Mouse (Mus musculus): Measurements from ENCODE around the gene Dand5. TPM values are rescaled to one million over a fixed set of nuclear protein-coding genes. Genes with fewer than 3 reads are reported as not detected.
A peak's percentile ranks its signal among the peaks of the same experiment; 100 is the strongest.

Gene Dand5
- polyA plus RNA-seq, 1 experiment from 2014 or later = 7.1 TPM

GRCm38 (mm10) chr8:84784681-84785505 is 37.7 kb downstream of the Dand5 start:
- H3K4me2 ChIP-seq (replicated peaks) = 0 out of 2 replicates have a peak overlapping the region, but pooled peaks have one; percentile 19
- no peaks in the 10 kb centered on the region for H3K9me3 ChIP-seq (replicated peaks)
- WGBS = 2% methylated on average over 48 of the region's 48 CpGs
- no peaks in the 10 kb centered on the region for H3K36me3 ChIP-seq
- H3K9ac ChIP-seq = 0 out of 2 replicates have a peak overlapping the region, but pooled peaks have one; percentile 8
- H3K4me3 ChIP-seq = peak overlapping the region; percentile 15; the same call in 1 of the 2 replicates
- H3K4me1 ChIP-seq = peaks cover 39% of the 10 kb centered on the region
- no peak overlapping the region for H3K27ac ChIP-seq
- peaks cover 100% of the 10 kb centered on the region for H3K27me3 ChIP-seq
- no peak for ATAC-seq (ENCODE audit: low FRiP score)

- peaks cover 42% of the 10 kb centered on the region for H3K4me1 ChIP-seq
- H3K9me3 ChIP-seq (replicated peaks) = no peaks in the 10 kb centered on the region
- ATAC-seq (ENCODE audit: low FRiP score) = no peak
- 1% methylated on average over 33 of the region's 33 CpGs for WGBS
- peak overlapping the region; percentile 15 for H3K4me3 ChIP-seq
- H3K27ac ChIP-seq = no peak overlapping the region
- 0 out of 2 replicates have a peak overlapping the region, but pooled peaks have one; percentile 19 for H3K4me2 ChIP-seq (replicated peaks)
- H3K9ac ChIP-seq = 0 out of 2 replicates have a peak overlapping the region, but pooled peaks have one; percentile 8
- H3K36me3 ChIP-seq = no peaks in the 10 kb centered on the region
- H3K27me3 ChIP-seq = peaks cover 100% of the 10 kb centered on the region
Observed at GRCm38 (mm10) chr8:84783919-84784581, 38.6 kb downstream of the Dand5 start.

- no peaks in the 10 kb centered on the region for H3K36me3 ChIP-seq
- H3K4me2 ChIP-seq (replicated peaks) = no peak overlapping the region
- ATAC-seq (ENCODE audit: low FRiP score) = no peak
- H3K4me1 ChIP-seq = peaks cover 42% of the 10 kb centered on the region
- no peak overlapping the region for H3K4me3 ChIP-seq
- H3K9ac ChIP-seq = no peak overlapping the region
- peaks cover 100% of the 10 kb centered on the region for H3K27me3 ChIP-seq
- H3K9me3 ChIP-seq (replicated peaks) = no peaks in the 10 kb centered on the region
- H3K27ac ChIP-seq = no peak overlapping the region
- WGBS = 5% methylated on average over 11 of the region's 11 CpGs
Observed at GRCm38 (mm10) chr8:84783198-84783918, 39.3 kb downstream of the Dand5 start.

GRCm38 (mm10) chr8:84782680-84783079 is 39.9 kb downstream of the Dand5 start:
- no peak overlapping the region for H3K9ac ChIP-seq
- H3K4me1 ChIP-seq = peaks cover 39% of the 10 kb centered on the region
- no peak overlapping the region for H3K27ac ChIP-seq
- no peak for ATAC-seq (ENCODE audit: low FRiP score)
- WGBS = 8% methylated on average over 10 of the region's 10 CpGs
- H3K4me2 ChIP-seq (replicated peaks) = no peak overlapping the region
- H3K36me3 ChIP-seq = no peaks in the 10 kb centered on the region
- peaks cover 100% of the 10 kb centered on the region for H3K27me3 ChIP-seq
- H3K4me3 ChIP-seq = no peak overlapping the region
- H3K9me3 ChIP-seq (replicated peaks) = no peaks in the 10 kb centered on the region

- Histone ChIP-seq H3K9me3 (replicated peaks) (no peaks in the 10 kb centered on the region), H3K27me3 (peaks cover 100% of the 10 kb centered on the region), H3K4me1 (peaks cover 39% of the 10 kb centered on the region), H3K4me2 (replicated peaks) (no peak overlapping the region), H3K27ac (no peak overlapping the region), H3K36me3 (no peaks in the 10 kb centered on the region), H3K4me3 (no peak overlapping the region), H3K9ac (no peak overlapping the region)
- no peak for ATAC-seq (ENCODE audit: low FRiP score)
- 8% methylated on average over 5 of the region's 5 CpGs for WGBS
Observed at GRCm38 (mm10) chr8:84781686-84782505, 40.7 kb downstream of the Dand5 start.

GRCm38 (mm10) chr8:84780949-84781680 is 41.5 kb downstream of the Dand5 start:
- Histone ChIP-seq H3K9me3 (replicated peaks) (no peaks in the 10 kb centered on the region), H3K27ac (no peak overlapping the region), H3K4me3 (no peak overlapping the region), H3K9ac (no peak overlapping the region), H3K36me3 (no peaks in the 10 kb centered on the region), H3K4me1 (peaks cover 34% of the 10 kb centered on the region), H3K4me2 (replicated peaks) (no peak overlapping the region), H3K27me3 (peaks cover 100% of the 10 kb centered on the region)
- ATAC-seq (ENCODE audit: low FRiP score) = no peak
- 7% methylated on average over 6 of the region's 6 CpGs for WGBS

- no peak overlapping the region for H3K4me2 ChIP-seq (replicated peaks)
- no peaks in the 10 kb centered on the region for H3K36me3 ChIP-seq
- WGBS = 4% methylated on average over 13 of the region's 13 CpGs
- no peak overlapping the region for H3K4me3 ChIP-seq
- no peak for ATAC-seq (ENCODE audit: low FRiP score)
- peaks cover 100% of the 10 kb centered on the region for H3K27me3 ChIP-seq
- H3K9me3 ChIP-seq (replicated peaks) = no peaks in the 10 kb centered on the region
- H3K9ac ChIP-seq = no peak overlapping the region
- peaks cover 36% of the 10 kb centered on the region for H3K4me1 ChIP-seq
- no peak overlapping the region for H3K27ac ChIP-seq
Observed at GRCm38 (mm10) chr8:84780225-84780555, 42.4 kb downstream of the Dand5 start.

- Histone ChIP-seq H3K9ac (no peak overlapping the region; the same call in 1 of the 2 replicates), H3K4me1 (peaks cover 36% of the 10 kb centered on the region), H3K9me3 (replicated peaks) (no peaks in the 10 kb centered on the region), H3K27ac (no peak overlapping the region), H3K4me2 (replicated peaks) (no peak overlapping the region), H3K4me3 (no peak overlapping the region), H3K36me3 (no peaks in the 10 kb centered on the region), H3K27me3 (peaks cover 100% of the 10 kb centered on the region)
- ATAC-seq (ENCODE audit: low FRiP score) = no peak
- 3% methylated on average over 19 of the region's 19 CpGs for WGBS
Observed at GRCm38 (mm10) chr8:84779519-84780224, 43.0 kb downstream of the Dand5 start.

GRCm38 (mm10) chr8:84778638-84779380 is 43.8 kb downstream of the Dand5 start:
- ATAC-seq (ENCODE audit: low FRiP score) = no peak
- no peak overlapping the region for H3K9ac ChIP-seq
- no peak overlapping the region for H3K4me3 ChIP-seq
- no peak overlapping the region for H3K27ac ChIP-seq
- no peaks in the 10 kb centered on the region for H3K9me3 ChIP-seq (replicated peaks)
- no peak overlapping the region for H3K4me2 ChIP-seq (replicated peaks)
- 6% methylated on average over 11 of the region's 11 CpGs for WGBS
- no peaks in the 10 kb centered on the region for H3K36me3 ChIP-seq
- peaks cover 39% of the 10 kb centered on the region for H3K4me1 ChIP-seq
- peaks cover 100% of the 10 kb centered on the region for H3K27me3 ChIP-seq

GRCm38 (mm10) chr8:84777899-84778637 is 44.6 kb downstream of the Dand5 start:
- Histone ChIP-seq H3K4me1 (peaks cover 41% of the 10 kb centered on the region), H3K4me2 (replicated peaks) (no peak overlapping the region)

More at GRCm38 (mm10) chr8:84777899-84778637, 44.6 kb downstream of the Dand5 start:
- ATAC-seq (ENCODE audit: low FRiP score) = no peak
- Histone ChIP-seq H3K36me3 (no peaks in the 10 kb centered on the region), H3K27ac (no peak overlapping the region), H3K27me3 (peaks cover 99% of the 10 kb centered on the region), H3K9me3 (replicated peaks) (no peaks in the 10 kb centered on the region), H3K9ac (no peak overlapping the region), H3K4me3 (no peak overlapping the region)
- 15% methylated on average over 10 of the region's 10 CpGs for WGBS

Data from hindbrain, embryonic 12.5 days (tissue).